Mouse (Mus musculus): ENCODE data around the gene Col16a1. TPM values are rescaled to one million over a fixed set of nuclear protein-coding genes. Genes with fewer than 3 reads are reported as not detected.

The Col16a1 gene
- total RNA-seq (2014; rRNA removed) (31.1 and 43.9 TPM in 2 replicates), polyA plus RNA-seq (2015; fragmentation: Nextera tagmentation; extraction: Ambion mirVana) (12.5 and 13.8 TPM in 2 replicates)

GRCm38 (mm10) chr4:130047331-130048202 lies at the start of gene Col16a1:
Gene Col16a1 (plus strand): TSS chr4:130047840.
- DNase-seq (ENCODE audit: low spot score) (peak; percentile 85), ATAC-seq (ENCODE audit: low FRiP score) (peak; percentile 69)
- H3K9me3 ChIP-seq (ENCODE audit: low read length): no peaks in the 10 kb centered on the region
- no peaks in the 10 kb centered on the region for H3K27me3 ChIP-seq (ENCODE audit: insufficient read depth, low read length)
- peak within 1 kb of the TSS; percentile 35 for H3K4me3 ChIP-seq (ENCODE audit: low read depth, low read length)
- peak within 1 kb of the TSS; percentile 59; the same call in 1 of the 2 replicates for H3K27ac ChIP-seq (ENCODE audit: low read depth, low read length)
- peak within 1 kb of the TSS; percentile 65 for H3K4me2 ChIP-seq (ENCODE audit: low read depth, low read length, poor library complexity, severe bottlenecking)
- peaks cover 9% of the 10 kb centered on the region; the same call in 1 of the 2 replicates for H3K4me1 ChIP-seq (ENCODE audit: insufficient read depth, low read length)
- H3K36me3 ChIP-seq (ENCODE audit: insufficient read depth, low read length): no peaks in the 10 kb centered on the region
- H3K9ac ChIP-seq (replicated peaks; ENCODE audit: low read length, poor library complexity, severe bottlenecking): peak within 1 kb of the TSS; percentile 58
- no peak for TF ChIP-seq CTCF (IDR thresholded peaks at IDR 0.05)
- 2% methylated on average over 43 of the region's 46 CpGs for WGBS

GRCm38 (mm10) chr4:129998124-129998523 lies 49.5 kb upstream of the Col16a1 start:
- WGBS: 72% methylated on average over 11 of the region's 11 CpGs
- Histone ChIP-seq H3K9me3 (ENCODE audit: low read length) (no peaks in the 10 kb centered on the region), H3K4me3 (ENCODE audit: low read depth, low read length) (no peak overlapping the region), H3K4me2 (ENCODE audit: low read depth, low read length, poor library complexity, severe bottlenecking) (no peak overlapping the region), H3K27ac (ENCODE audit: low read depth, low read length) (no peak overlapping the region), H3K27me3 (ENCODE audit: insufficient read depth, low read length) (no peaks in the 10 kb centered on the region), H3K36me3 (ENCODE audit: insufficient read depth, low read length) (peaks cover 14% of the 10 kb centered on the region; the same call in 1 of the 2 replicates), H3K4me1 (ENCODE audit: insufficient read depth, low read length) (peaks cover 3% of the 10 kb centered on the region; the same call in 1 of the 2 replicates), H3K9ac (replicated peaks; ENCODE audit: low read length, poor library complexity, severe bottlenecking) (no peak overlapping the region)
- no peak for DNase-seq (ENCODE audit: low spot score)
- no peak for TF ChIP-seq CTCF (IDR thresholded peaks at IDR 0.05)
- no peak for ATAC-seq (ENCODE audit: low FRiP score)

GRCm38 (mm10) chr4:130001710-130002109 lies 45.9 kb upstream of the Col16a1 start:
- 0 out of 2 replicates have a peak overlapping the region, but pooled peaks have one; percentile 12 for H3K27ac ChIP-seq (ENCODE audit: low read depth, low read length)
- no peak overlapping the region for H3K9ac ChIP-seq (replicated peaks; ENCODE audit: low read length, poor library complexity, severe bottlenecking)
- H3K27me3 ChIP-seq (ENCODE audit: insufficient read depth, low read length): no peaks in the 10 kb centered on the region
- DNase-seq (ENCODE audit: low spot score) (no peak), ATAC-seq (ENCODE audit: low FRiP score) (no peak)
- TF ChIP-seq CTCF (IDR thresholded peaks at IDR 0.05): peak; percentile 21; the same call in 1 of the 2 replicates
- peaks cover 7% of the 10 kb centered on the region; the same call in 1 of the 2 replicates for H3K36me3 ChIP-seq (ENCODE audit: insufficient read depth, low read length)
- 37% methylated on average over 5 of the region's 5 CpGs for WGBS
- 0 out of 2 replicates have a peak, but pooled peaks cover 6% of the 10 kb centered on the region for H3K4me1 ChIP-seq (ENCODE audit: insufficient read depth, low read length)
- H3K4me2 ChIP-seq (ENCODE audit: low read depth, low read length, poor library complexity, severe bottlenecking): no peak overlapping the region
- H3K9me3 ChIP-seq (ENCODE audit: low read length): no peaks in the 10 kb centered on the region
- H3K4me3 ChIP-seq (ENCODE audit: low read depth, low read length): no peak overlapping the region

- DNase-seq (ENCODE audit: low spot score) (peak; percentile 64), ATAC-seq (ENCODE audit: low FRiP score) (no peak)
- peaks cover 7% of the 10 kb centered on the region; the same call in 1 of the 2 replicates for H3K36me3 ChIP-seq (ENCODE audit: insufficient read depth, low read length)
- no peak overlapping the region for H3K27ac ChIP-seq (ENCODE audit: low read depth, low read length)
- WGBS: 69% methylated on average over 10 of the region's 10 CpGs
- no peaks in the 10 kb centered on the region for H3K27me3 ChIP-seq (ENCODE audit: insufficient read depth, low read length)
- 0 out of 2 replicates have a peak, but pooled peaks cover 7% of the 10 kb centered on the region for H3K4me1 ChIP-seq (ENCODE audit: insufficient read depth, low read length)
- TF ChIP-seq CTCF (IDR thresholded peaks at IDR 0.05): no peak
- H3K4me3 ChIP-seq (ENCODE audit: low read depth, low read length): no peak overlapping the region
- H3K4me2 ChIP-seq (ENCODE audit: low read depth, low read length, poor library complexity, severe bottlenecking): no peak overlapping the region
- no peak overlapping the region for H3K9ac ChIP-seq (replicated peaks; ENCODE audit: low read length, poor library complexity, severe bottlenecking)
- no peaks in the 10 kb centered on the region for H3K9me3 ChIP-seq (ENCODE audit: low read length)
Observed at GRCm38 (mm10) chr4:130002157-130002556, 45.5 kb upstream of the Col16a1 start.

- TF ChIP-seq CTCF (IDR thresholded peaks at IDR 0.05): peak; percentile 51
- Histone ChIP-seq H3K9me3 (ENCODE audit: low read length) (no peaks in the 10 kb centered on the region), H3K4me1 (ENCODE audit: insufficient read depth, low read length) (0 out of 2 replicates have a peak, but pooled peaks cover 7% of the 10 kb centered on the region), H3K9ac (replicated peaks; ENCODE audit: low read length, poor library complexity, severe bottlenecking) (no peak overlapping the region), H3K4me2 (ENCODE audit: low read depth, low read length, poor library complexity, severe bottlenecking) (no peak overlapping the region), H3K27ac (ENCODE audit: low read depth, low read length) (no peak overlapping the region), H3K4me3 (ENCODE audit: low read depth, low read length) (no peak overlapping the region), H3K36me3 (ENCODE audit: insufficient read depth, low read length) (peaks cover 28% of the 10 kb centered on the region), H3K27me3 (ENCODE audit: insufficient read depth, low read length) (no peaks in the 10 kb centered on the region)
- ATAC-seq (ENCODE audit: low FRiP score): no peak
- 70% methylated on average over 9 of the region's 9 CpGs for WGBS
- DNase-seq (ENCODE audit: low spot score): no peak
Observed at GRCm38 (mm10) chr4:130005593-130005992, 42.0 kb upstream of the Col16a1 start.

- WGBS: 23% methylated on average over 25 of the region's 25 CpGs
- ATAC-seq (ENCODE audit: low FRiP score) (no peak), DNase-seq (ENCODE audit: low spot score) (no peak)
- Histone ChIP-seq H3K4me3 (ENCODE audit: low read depth, low read length) (0 out of 2 replicates have a peak overlapping the region, but pooled peaks have one; percentile 6), H3K9ac (replicated peaks; ENCODE audit: low read length, poor library complexity, severe bottlenecking) (no peak overlapping the region), H3K36me3 (ENCODE audit: insufficient read depth, low read length) (peaks cover 37% of the 10 kb centered on the region), H3K27me3 (ENCODE audit: insufficient read depth, low read length) (no peaks in the 10 kb centered on the region), H3K9me3 (ENCODE audit: low read length) (no peaks in the 10 kb centered on the region), H3K4me2 (ENCODE audit: low read depth, low read length, poor library complexity, severe bottlenecking) (no peak overlapping the region), H3K27ac (ENCODE audit: low read depth, low read length) (no peak overlapping the region), H3K4me1 (ENCODE audit: insufficient read depth, low read length) (0 out of 2 replicates have a peak, but pooled peaks cover 7% of the 10 kb centered on the region)
- TF ChIP-seq CTCF (IDR thresholded peaks at IDR 0.05): no peak
Observed at GRCm38 (mm10) chr4:130006533-130006932, 41.1 kb upstream of the Col16a1 start.
